Mouse (Mus musculus): Measurements from ENCODE around the gene Rab5if. TPM values are rescaled to one million over a fixed set of nuclear protein-coding genes. Genes with fewer than 3 reads are reported as not detected.

Rab5if gene
- polyA plus RNA-seq, 1 experiment from 2014 or later: 173 TPM

DNA sequence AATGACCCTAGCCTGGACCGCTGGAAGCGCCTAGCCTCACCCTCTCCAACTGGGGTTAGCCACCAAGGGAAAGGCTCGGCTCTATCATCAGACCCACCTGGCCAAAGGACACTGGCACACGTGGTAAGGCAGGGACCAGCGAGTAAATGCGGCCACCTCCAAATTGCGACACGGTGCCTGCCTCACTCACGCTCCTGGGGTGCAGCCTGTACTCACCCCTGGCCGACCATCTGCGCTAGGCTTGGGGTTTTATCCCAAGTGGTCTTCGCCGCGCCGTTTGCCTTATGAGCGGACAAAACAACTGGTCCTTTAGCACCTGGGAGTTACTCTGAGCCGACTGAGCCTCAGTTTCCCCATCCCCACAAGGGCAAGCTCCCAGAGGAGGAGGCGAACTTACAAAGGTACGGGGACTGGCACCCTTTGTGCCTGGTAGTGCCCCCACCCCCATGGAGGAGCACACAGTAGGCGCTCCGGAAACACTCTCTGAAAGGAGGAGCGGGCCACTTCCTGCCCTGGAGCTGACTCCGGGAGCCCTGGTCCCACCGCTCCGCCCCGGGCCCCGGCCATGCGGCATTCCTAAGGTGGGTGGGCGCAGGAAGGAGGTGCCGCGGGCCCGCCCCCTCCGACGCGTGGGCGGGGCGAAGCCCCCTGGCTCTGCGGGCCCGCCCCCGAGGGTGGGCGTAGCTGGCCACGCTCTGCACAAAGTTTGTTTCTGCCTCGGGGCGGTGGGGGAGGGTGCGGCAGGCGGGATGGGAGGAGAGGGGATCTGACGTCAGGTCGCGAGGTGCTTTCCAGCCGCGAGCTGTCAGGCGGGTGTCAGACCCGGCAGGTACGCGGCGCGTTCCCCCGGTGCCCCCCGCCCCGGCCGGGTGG lies 23.4 kb upstream of the Rab5if start, which contains the start of gene Tgif2:
Gene Tgif2 (plus strand): TSS at position 689 of the 873 bp plus-strand sequence.
- Histone ChIP-seq H3K4me2 (ENCODE audit: low read depth, low read length) (peak within 1 kb of the TSS; percentile 91), H3K4me1 (ENCODE audit: control insufficient read depth, insufficient read depth, low read length) (peaks cover 35% of the 10 kb centered on the region), H3K9me3 (replicated peaks; ENCODE audit: control insufficient read depth, low read length) (no peaks in the 10 kb centered on the region), H3K9ac (ENCODE audit: low read length) (peak within 1 kb of the TSS; percentile 96), H3K4me3 (ENCODE audit: low read length) (peak within 1 kb of the TSS; percentile 91), H3K27me3 (ENCODE audit: control insufficient read depth, insufficient read depth, low read length) (no peaks in the 10 kb centered on the region), H3K36me3 (ENCODE audit: control insufficient read depth, insufficient read depth) (peaks cover 14% of the 10 kb centered on the region; the same call in 1 of the 2 replicates), H3K27ac (ENCODE audit: low read length) (peak within 1 kb of the TSS; percentile 97)
- ATAC-seq (replicated peaks; ENCODE audit: extremely low read depth, insufficient read depth, low FRiP score): peak; percentile 90
- 3% methylated on average over 61 of the region's 61 CpGs for WGBS

DNA sequence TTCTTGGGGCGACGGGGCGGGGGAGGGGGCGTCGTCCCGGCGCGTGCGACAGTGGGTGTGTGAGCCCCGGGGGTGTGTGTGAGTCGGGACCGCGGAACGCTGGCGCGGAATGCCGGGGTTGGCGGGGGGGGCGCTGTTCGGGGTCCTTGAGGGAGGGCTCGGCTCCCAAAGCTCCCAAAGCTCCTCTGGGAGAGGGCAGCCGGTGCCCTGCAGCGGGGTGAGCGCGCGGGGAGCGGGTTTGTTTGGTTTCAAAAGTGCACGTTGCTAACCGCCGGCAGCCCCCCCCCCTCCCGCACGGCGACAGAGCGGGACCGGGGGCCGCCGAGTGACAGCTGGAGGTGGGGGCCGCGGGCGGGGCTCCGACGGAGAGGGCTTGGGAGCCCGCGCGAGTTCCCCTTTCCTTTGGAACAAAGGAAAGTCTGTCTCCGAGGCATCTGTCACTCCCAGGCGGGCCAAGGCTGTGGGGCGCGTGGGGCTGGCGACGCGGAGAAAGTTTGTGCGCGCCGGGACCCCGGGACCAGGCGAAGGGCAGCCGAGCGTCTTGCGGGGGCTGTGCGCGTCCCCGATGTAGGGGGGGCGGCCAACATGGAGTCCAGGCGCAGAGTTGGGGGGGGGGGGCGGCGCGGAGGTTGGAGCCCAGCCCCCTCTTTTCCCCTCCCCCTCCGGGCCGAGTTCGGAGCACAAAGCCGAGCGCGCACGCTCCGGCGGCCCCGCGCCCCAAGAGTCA lies 22.5 kb upstream of the Rab5if start:
- no peaks in the 10 kb centered on the region for H3K9me3 ChIP-seq (replicated peaks; ENCODE audit: control insufficient read depth, low read length)
- peak overlapping the region; percentile 96 for H3K9ac ChIP-seq (ENCODE audit: low read length)
- peak overlapping the region; percentile 91 for H3K4me3 ChIP-seq (ENCODE audit: low read length)
- ATAC-seq (replicated peaks; ENCODE audit: extremely low read depth, insufficient read depth, low FRiP score): peak; percentile 28
- peaks cover 10% of the 10 kb centered on the region for H3K36me3 ChIP-seq (ENCODE audit: control insufficient read depth, insufficient read depth)
- peak overlapping the region; percentile 97 for H3K27ac ChIP-seq (ENCODE audit: low read length)
- H3K27me3 ChIP-seq (ENCODE audit: control insufficient read depth, insufficient read depth, low read length): no peaks in the 10 kb centered on the region
- under 1% methylated on average over 64 of the region's 79 CpGs for whole genome bisulfite sequencing
- peak overlapping the region; percentile 91 for H3K4me2 ChIP-seq (ENCODE audit: low read depth, low read length)
- H3K4me1 ChIP-seq (ENCODE audit: control insufficient read depth, insufficient read depth, low read length): peaks cover 44% of the 10 kb centered on the region

DNA sequence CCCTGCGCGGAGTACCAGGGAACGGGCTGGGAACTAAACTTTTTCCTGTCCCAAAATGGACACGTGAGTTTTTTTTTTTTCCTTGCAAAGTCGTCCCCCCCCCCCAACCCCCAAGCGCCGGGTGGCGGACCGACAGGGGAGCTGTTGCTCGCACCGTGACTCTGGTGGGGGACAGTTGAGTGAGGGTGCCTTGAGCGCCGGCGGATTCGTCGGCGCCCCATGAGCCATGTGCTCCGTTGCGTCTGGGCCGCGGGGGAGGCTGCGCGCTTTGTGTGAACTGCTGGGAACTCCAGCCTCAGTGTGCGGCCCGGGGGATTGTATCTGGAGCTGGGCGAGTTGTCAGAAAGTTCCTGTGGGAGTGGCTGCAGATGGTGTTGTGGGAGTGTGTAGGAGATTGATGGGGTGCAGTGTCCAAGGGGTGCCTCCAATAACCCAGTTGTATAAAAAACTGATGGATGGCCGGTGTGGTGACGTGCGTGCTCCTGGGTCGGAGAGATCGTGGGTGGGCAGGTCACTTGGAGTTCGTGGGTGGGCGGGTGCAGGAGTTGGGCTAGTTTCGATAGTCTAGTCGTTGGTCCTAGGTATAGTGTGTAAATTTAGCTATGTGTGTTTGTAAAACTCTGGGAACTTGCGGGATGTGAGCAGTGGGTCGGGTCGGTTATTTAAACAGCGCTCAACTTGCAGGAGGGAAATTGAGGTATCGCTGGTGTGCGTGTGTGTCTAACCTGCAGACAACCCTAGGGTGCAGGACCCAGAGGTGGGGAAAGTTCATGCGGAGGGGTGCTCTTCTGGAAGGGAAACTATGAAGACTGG lies 21.7 kb upstream of the Rab5if start:
- Histone ChIP-seq H3K27ac (ENCODE audit: low read length) (peak overlapping the region; percentile 97), H3K36me3 (ENCODE audit: control insufficient read depth, insufficient read depth) (peaks cover 14% of the 10 kb centered on the region), H3K9ac (ENCODE audit: low read length) (peak overlapping the region; percentile 96), H3K9me3 (replicated peaks; ENCODE audit: control insufficient read depth, low read length) (no peaks in the 10 kb centered on the region), H3K27me3 (ENCODE audit: control insufficient read depth, insufficient read depth, low read length) (no peaks in the 10 kb centered on the region), H3K4me1 (ENCODE audit: control insufficient read depth, insufficient read depth, low read length) (peaks cover 47% of the 10 kb centered on the region), H3K4me2 (ENCODE audit: low read depth, low read length) (peak overlapping the region; percentile 91), H3K4me3 (ENCODE audit: low read length) (peak overlapping the region; percentile 91)
- under 1% methylated on average over 42 of the region's 42 CpGs for WGBS
- 0 out of 2 replicates have a peak, but pooled peaks have one; percentile 4 for ATAC-seq (replicated peaks; ENCODE audit: extremely low read depth, insufficient read depth, low FRiP score)

DNA sequence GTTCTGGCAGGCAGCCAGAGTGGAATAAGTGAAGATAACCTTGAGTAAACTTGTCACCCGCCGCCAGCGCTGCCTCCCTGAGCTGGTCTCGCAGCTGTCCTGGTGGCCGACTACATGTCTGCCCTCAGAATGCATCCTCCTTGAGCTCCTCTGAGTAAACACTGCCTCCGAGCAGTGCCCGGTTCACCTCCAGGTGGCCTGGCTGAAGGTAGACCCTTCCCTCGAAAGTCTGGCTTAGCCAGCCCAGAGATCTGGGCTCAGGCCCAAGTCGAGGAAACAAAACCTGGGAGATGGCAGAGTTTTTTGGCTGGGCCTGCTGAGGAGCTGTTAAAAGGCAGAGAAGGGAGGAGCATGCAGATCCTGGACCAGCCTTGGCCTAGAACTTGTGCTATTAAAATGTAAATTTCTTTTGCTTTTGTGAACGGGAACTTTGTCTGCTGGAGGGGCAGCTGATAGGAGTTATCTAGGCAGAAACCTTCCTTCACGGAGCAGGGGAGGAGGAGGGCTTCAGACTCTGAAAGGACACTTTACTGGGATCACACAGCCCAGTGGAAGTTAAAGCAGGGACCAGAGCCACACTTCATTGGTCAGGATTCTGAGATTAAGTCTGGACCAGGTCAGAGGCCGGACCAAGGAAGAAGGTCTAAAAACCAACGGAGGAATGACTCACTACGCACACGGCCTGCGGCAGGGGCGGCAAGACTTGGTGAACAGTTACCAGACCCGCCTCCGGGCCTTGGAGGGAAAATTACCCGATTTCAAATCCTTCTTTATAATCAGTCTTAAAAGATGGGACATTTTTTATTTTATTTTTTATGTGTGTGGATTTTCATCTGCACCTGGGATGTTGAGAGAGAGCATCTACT lies 20.9 kb upstream of the Rab5if start:
- peaks cover 7% of the 10 kb centered on the region for H3K36me3 ChIP-seq (ENCODE audit: control insufficient read depth, insufficient read depth)
- peak overlapping the region; percentile 91 for H3K4me2 ChIP-seq (ENCODE audit: low read depth, low read length)
- H3K4me1 ChIP-seq (ENCODE audit: control insufficient read depth, insufficient read depth, low read length): peaks cover 47% of the 10 kb centered on the region
- H3K4me3 ChIP-seq (ENCODE audit: low read length): peak overlapping the region; percentile 91
- H3K9ac ChIP-seq (ENCODE audit: low read length): peak overlapping the region; percentile 96
- ATAC-seq (replicated peaks; ENCODE audit: extremely low read depth, insufficient read depth, low FRiP score): no peak
- peak overlapping the region; percentile 97 for H3K27ac ChIP-seq (ENCODE audit: low read length)
- no peaks in the 10 kb centered on the region for H3K27me3 ChIP-seq (ENCODE audit: control insufficient read depth, insufficient read depth, low read length)
- WGBS: 11% methylated on average over 20 of the region's 20 CpGs
- H3K9me3 ChIP-seq (replicated peaks; ENCODE audit: control insufficient read depth, low read length): no peaks in the 10 kb centered on the region

DNA sequence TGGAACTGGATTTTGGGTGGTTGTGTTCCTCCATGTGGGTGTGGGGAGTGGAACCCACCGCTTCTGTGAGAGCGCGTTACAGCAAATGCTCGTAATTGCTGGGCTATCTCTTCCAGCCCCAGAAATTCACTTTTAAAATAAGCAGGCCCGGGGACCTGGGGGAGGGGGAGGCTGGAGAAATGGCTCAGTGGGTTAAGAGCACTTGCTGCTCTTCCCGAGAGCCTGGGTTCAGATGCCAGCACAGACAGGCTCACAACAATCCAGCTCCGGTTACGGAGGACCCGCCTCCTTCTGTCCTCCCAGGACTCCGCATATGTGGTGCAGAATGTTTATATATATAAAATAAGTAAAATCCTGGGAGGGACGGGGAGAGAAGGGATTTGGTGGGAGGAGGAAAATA lies 20.2 kb upstream of the Rab5if start:
- H3K27me3 ChIP-seq (ENCODE audit: control insufficient read depth, insufficient read depth, low read length): no peaks in the 10 kb centered on the region
- H3K4me3 ChIP-seq (ENCODE audit: low read length): no peak overlapping the region
- peaks cover 47% of the 10 kb centered on the region for H3K4me1 ChIP-seq (ENCODE audit: control insufficient read depth, insufficient read depth, low read length)
- 24% methylated on average over 11 of the region's 11 CpGs for WGBS
- no peak overlapping the region; the same call in 1 of the 2 replicates for H3K27ac ChIP-seq (ENCODE audit: low read length)
- peaks cover 7% of the 10 kb centered on the region for H3K36me3 ChIP-seq (ENCODE audit: control insufficient read depth, insufficient read depth)
- no peak for ATAC-seq (replicated peaks; ENCODE audit: extremely low read depth, insufficient read depth, low FRiP score)
- H3K9me3 ChIP-seq (replicated peaks; ENCODE audit: control insufficient read depth, low read length): no peaks in the 10 kb centered on the region
- H3K4me2 ChIP-seq (ENCODE audit: low read depth, low read length): peak overlapping the region; percentile 91
- H3K9ac ChIP-seq (ENCODE audit: low read length): peak overlapping the region; percentile 96

DNA sequence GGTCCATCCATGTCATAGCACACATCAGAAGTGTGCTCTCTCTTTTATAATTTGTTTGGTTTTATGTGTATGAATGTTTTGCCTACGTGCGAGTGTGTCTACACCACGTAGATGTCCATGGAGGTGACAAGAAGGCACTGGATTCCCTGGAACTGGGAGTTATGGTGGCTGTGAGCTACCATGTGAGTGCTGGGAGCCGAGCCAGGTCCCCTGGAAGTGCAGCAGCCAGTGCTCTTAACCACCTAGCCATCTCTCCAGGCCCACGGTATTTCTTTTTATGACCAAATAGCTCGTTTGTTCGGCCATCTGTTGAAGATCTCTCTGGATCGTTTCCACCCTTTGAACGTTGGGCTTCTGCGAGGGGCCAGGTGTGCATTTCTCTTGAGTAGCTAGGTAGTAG lies 19.6 kb upstream of the Rab5if start:
- Histone ChIP-seq H3K9ac (ENCODE audit: low read length) (no peak overlapping the region), H3K9me3 (replicated peaks; ENCODE audit: control insufficient read depth, low read length) (no peaks in the 10 kb centered on the region), H3K27me3 (ENCODE audit: control insufficient read depth, insufficient read depth, low read length) (no peaks in the 10 kb centered on the region), H3K27ac (ENCODE audit: low read length) (no peak overlapping the region), H3K4me1 (ENCODE audit: control insufficient read depth, insufficient read depth, low read length) (peaks cover 46% of the 10 kb centered on the region), H3K4me2 (ENCODE audit: low read depth, low read length) (no peak overlapping the region), H3K4me3 (ENCODE audit: low read length) (no peak overlapping the region), H3K36me3 (ENCODE audit: control insufficient read depth, insufficient read depth) (peaks cover 10% of the 10 kb centered on the region)
- WGBS: 76% methylated on average over 10 of the region's 10 CpGs
- ATAC-seq (replicated peaks; ENCODE audit: extremely low read depth, insufficient read depth, low FRiP score): no peak

DNA sequence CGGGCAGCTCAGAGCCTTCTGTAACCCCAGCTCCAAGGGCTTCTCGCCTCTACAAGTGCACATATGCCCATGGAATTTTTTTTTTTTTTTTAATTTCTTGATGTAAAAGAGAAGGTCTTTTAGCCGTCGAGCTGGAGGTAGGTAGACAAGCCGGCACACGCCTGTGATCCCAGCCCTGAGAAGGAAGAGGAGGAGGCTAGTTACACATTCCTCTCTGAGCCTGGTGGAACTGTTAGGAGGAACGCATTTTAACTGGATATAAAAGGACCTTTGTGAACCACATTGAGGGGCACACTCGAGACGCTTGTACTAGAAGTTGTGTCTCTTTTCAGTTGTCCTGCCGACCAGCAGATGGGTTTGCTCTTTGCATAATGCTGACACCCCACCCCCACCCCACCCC lies 18.2 kb upstream of the Rab5if start:
- Histone ChIP-seq H3K27me3 (ENCODE audit: control insufficient read depth, insufficient read depth, low read length) (no peaks in the 10 kb centered on the region), H3K4me3 (ENCODE audit: low read length) (no peak overlapping the region), H3K36me3 (ENCODE audit: control insufficient read depth, insufficient read depth) (peaks cover 12% of the 10 kb centered on the region), H3K4me1 (ENCODE audit: control insufficient read depth, insufficient read depth, low read length) (peaks cover 39% of the 10 kb centered on the region), H3K9me3 (replicated peaks; ENCODE audit: control insufficient read depth, low read length) (no peaks in the 10 kb centered on the region), H3K9ac (ENCODE audit: low read length) (no peak overlapping the region; the same call in 1 of the 2 replicates), H3K4me2 (ENCODE audit: low read depth, low read length) (no peak overlapping the region), H3K27ac (ENCODE audit: low read length) (no peak overlapping the region; the same call in 1 of the 2 replicates)
- no peak for ATAC-seq (replicated peaks; ENCODE audit: extremely low read depth, insufficient read depth, low FRiP score)
- 58% methylated on average over 10 of the region's 10 CpGs for WGBS

DNA sequence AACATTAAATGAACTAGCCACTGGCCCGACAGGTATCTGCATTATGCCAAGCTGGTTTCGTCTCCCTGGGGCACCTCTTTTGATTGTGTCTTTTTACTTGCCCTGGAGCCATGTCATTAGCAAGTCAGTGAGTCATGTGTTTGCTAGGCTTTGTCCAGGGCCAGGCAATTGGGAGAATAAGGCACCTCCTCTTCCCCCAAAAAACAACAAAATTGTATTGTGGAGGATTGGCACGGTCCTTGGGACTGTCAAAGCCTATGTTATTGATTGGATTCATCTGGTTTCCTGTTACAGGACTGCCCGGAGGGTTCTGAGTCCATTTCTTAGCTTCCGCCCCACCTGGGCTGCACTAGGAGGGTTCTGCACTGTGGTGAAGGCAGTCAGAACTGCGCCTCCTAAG lies 15.3 kb upstream of the Rab5if start:
- no peak for ATAC-seq (replicated peaks; ENCODE audit: extremely low read depth, insufficient read depth, low FRiP score)
- peaks cover 32% of the 10 kb centered on the region for H3K36me3 ChIP-seq (ENCODE audit: control insufficient read depth, insufficient read depth)

More for the DNA sequence above, 15.3 kb upstream of the Rab5if start:
- H3K4me3 ChIP-seq (ENCODE audit: low read length): no peak overlapping the region
- no peak overlapping the region for H3K9ac ChIP-seq (ENCODE audit: low read length)
- 85% methylated on average over 6 of the region's 6 CpGs for WGBS
- H3K4me2 ChIP-seq (ENCODE audit: low read depth, low read length): no peak overlapping the region
- H3K27ac ChIP-seq (ENCODE audit: low read length): no peak overlapping the region
- H3K27me3 ChIP-seq (ENCODE audit: control insufficient read depth, insufficient read depth, low read length): no peaks in the 10 kb centered on the region
- H3K4me1 ChIP-seq (ENCODE audit: control insufficient read depth, insufficient read depth, low read length): peaks cover 29% of the 10 kb centered on the region
- no peaks in the 10 kb centered on the region for H3K9me3 ChIP-seq (replicated peaks; ENCODE audit: control insufficient read depth, low read length)

Data from heart, embryonic 16.5 days (tissue).